Mouse (Mus musculus) E14TG2a.4 (cell line): Measurements from ENCODE around the gene Gm17304.

Experiments used
- H3K27me3 ChIP-seq: 2 replicates; pipeline ENCODE4 v1.6.1; 2014; ENCODE audit warnings: low read length, control low read depth; ENCODE audit not compliant: insufficient read depth
- H3K36me3 ChIP-seq: 2 replicates; pipeline ENCODE4 v1.6.1; 2014; ENCODE audit warnings: low read length, control low read depth; ENCODE audit not compliant: insufficient read depth
- H3K4me1 ChIP-seq: replicated peaks from 2 replicates; pipeline ENCODE4 v1.6.1; 2014; ENCODE audit warnings: low read depth, low read length, control low read depth
- H3K4me3 ChIP-seq: replicated peaks from 2 replicates; pipeline ENCODE4 v1.5.1; 2014; ENCODE audit warnings: mild to moderate bottlenecking, low read length
- H3K9me3 ChIP-seq: 2 replicates; pipeline ENCODE4 v1.6.1; 2014; ENCODE audit warnings: low read length, control low read depth
- CTCF ChIP-seq: conservative IDR thresholded peaks from 2 replicates; pipeline ENCODE4 v1.5.1; 2014; ENCODE audit warnings: low read length
- NANOG ChIP-seq: IDR thresholded peaks from 2 replicates; pipeline ENCODE4 v1.6.1; 2014; ENCODE audit warnings: borderline replicate concordance, low read length, mixed read lengths
- POU5F1 ChIP-seq: IDR thresholded peaks from 2 replicates; pipeline ENCODE4 v1.6.1; 2014; ENCODE audit warnings: low read length, borderline replicate concordance

Gm17304 gene

GRCm38 (mm10) chr5:106639627-106640026 lies 30.7 kb downstream of the Gm17304 start:
- no peaks in the 10 kb centered on the region for H3K4me1 ChIP-seq
- H3K27me3 ChIP-seq = no peaks in the 10 kb centered on the region
- H3K9me3 ChIP-seq = no peaks in the 10 kb centered on the region
- no peak overlapping the region for H3K4me3 ChIP-seq
- TF ChIP-seq CTCF = no peak
- no peak for TF ChIP-seq NANOG
- peaks cover 40% of the 10 kb centered on the region for H3K36me3 ChIP-seq

GRCm38 (mm10) chr5:106640235-106640809 lies 31.4 kb downstream of the Gm17304 start:
- TF ChIP-seq POU5F1 (no peak), NANOG (no peak), CTCF (no peak)
- Histone ChIP-seq H3K27me3 (no peaks in the 10 kb centered on the region), H3K4me1 (no peaks in the 10 kb centered on the region), H3K9me3 (no peaks in the 10 kb centered on the region), H3K36me3 (peaks cover 36% of the 10 kb centered on the region), H3K4me3 (no peak overlapping the region)

- Histone ChIP-seq H3K4me1 (no peaks in the 10 kb centered on the region), H3K27me3 (no peaks in the 10 kb centered on the region), H3K36me3 (peaks cover 23% of the 10 kb centered on the region), H3K9me3 (no peaks in the 10 kb centered on the region), H3K4me3 (no peak overlapping the region)
- TF ChIP-seq NANOG (no peak), POU5F1 (no peak), CTCF (no peak)
Observed at GRCm38 (mm10) chr5:106641876-106642275, 33.0 kb downstream of the Gm17304 start.

- peaks cover 9% of the 10 kb centered on the region; the same call in 1 of the 2 replicates for H3K36me3 ChIP-seq
- no peak overlapping the region for H3K4me3 ChIP-seq
- no peaks in the 10 kb centered on the region for H3K4me1 ChIP-seq
- TF ChIP-seq CTCF (no peak), NANOG (no peak), POU5F1 (no peak)
- no peaks in the 10 kb centered on the region for H3K9me3 ChIP-seq
- H3K27me3 ChIP-seq = no peaks in the 10 kb centered on the region
Observed at GRCm38 (mm10) chr5:106643434-106643833, 34.5 kb downstream of the Gm17304 start.

- TF ChIP-seq CTCF (no peak), NANOG (no peak), POU5F1 (no peak)
- H3K9me3 ChIP-seq = no peaks in the 10 kb centered on the region
- no peaks in the 10 kb centered on the region for H3K27me3 ChIP-seq
- peaks cover 26% of the 10 kb centered on the region for H3K36me3 ChIP-seq
- H3K4me3 ChIP-seq = no peak overlapping the region
- H3K4me1 ChIP-seq = no peaks in the 10 kb centered on the region
Observed at GRCm38 (mm10) chr5:106649441-106649840, 40.5 kb downstream of the Gm17304 start.

GRCm38 (mm10) chr5:106649995-106650394 lies 41.1 kb downstream of the Gm17304 start:
- TF ChIP-seq POU5F1 (no peak), NANOG (no peak), CTCF (no peak)
- H3K36me3 ChIP-seq = peaks cover 26% of the 10 kb centered on the region
- H3K9me3 ChIP-seq = no peaks in the 10 kb centered on the region
- H3K4me1 ChIP-seq = peaks cover 3% of the 10 kb centered on the region; the same call in 1 of the 2 replicates
- H3K27me3 ChIP-seq = no peaks in the 10 kb centered on the region
- no peak overlapping the region for H3K4me3 ChIP-seq

- H3K9me3 ChIP-seq = no peaks in the 10 kb centered on the region
- peaks cover 38% of the 10 kb centered on the region for H3K36me3 ChIP-seq
- no peak for TF ChIP-seq NANOG
- TF ChIP-seq POU5F1 = no peak
- no peak for TF ChIP-seq CTCF
- H3K27me3 ChIP-seq = no peaks in the 10 kb centered on the region
- peaks cover 8% of the 10 kb centered on the region; the same call in 1 of the 2 replicates for H3K4me1 ChIP-seq
- H3K4me3 ChIP-seq = no peak overlapping the region
Observed at GRCm38 (mm10) chr5:106652220-106652753, 43.4 kb downstream of the Gm17304 start.

- Histone ChIP-seq H3K36me3 (peaks cover 44% of the 10 kb centered on the region), H3K27me3 (no peaks in the 10 kb centered on the region), H3K4me1 (peaks cover 8% of the 10 kb centered on the region; the same call in 1 of the 2 replicates), H3K4me3 (no peak overlapping the region), H3K9me3 (no peaks in the 10 kb centered on the region)
- no peak for TF ChIP-seq POU5F1
- no peak for TF ChIP-seq NANOG
- TF ChIP-seq CTCF = no peak
Observed at GRCm38 (mm10) chr5:106652790-106653328, 44.0 kb downstream of the Gm17304 start.
